Mouse (Mus musculus): ENCODE results near the gene Cdca4. TPM values are rescaled to one million over a fixed set of nuclear protein-coding genes. Genes with fewer than 3 reads are reported as not detected.

Gene Cdca4
- polyA plus RNA-seq, 1 experiment from 2014 or later = 56.6 TPM

GRCm38 (mm10) chr12:112810092-112810885, 18.9 kb downstream of the Cdca4 start:
- no peak for ATAC-seq (replicated peaks; ENCODE audit: low FRiP score, low read depth)
- peak overlapping the region; percentile 62; the same call in 1 of the 2 replicates for H3K9ac ChIP-seq (ENCODE audit: low read depth, low read length)

DNA sequence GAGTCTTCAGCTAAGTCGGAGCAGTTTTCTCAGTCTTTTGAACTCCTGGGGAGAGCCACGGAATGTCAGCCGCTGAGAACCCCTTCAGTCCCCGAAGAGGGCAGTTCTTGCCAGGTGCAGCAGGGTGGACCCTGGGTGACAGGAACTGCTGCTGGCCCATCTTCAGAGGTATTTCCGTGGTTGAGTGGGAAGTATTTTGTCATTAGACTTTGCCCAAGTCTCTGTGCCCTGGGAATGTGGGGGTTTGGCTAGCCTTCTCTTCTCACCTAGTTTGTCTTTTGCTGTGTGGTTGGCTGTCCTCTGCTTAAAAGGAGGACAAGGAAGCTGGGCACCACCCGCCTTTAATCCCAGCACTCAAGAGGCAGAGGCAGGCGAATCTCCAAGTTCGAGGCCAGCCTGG, 19.6 kb downstream of the Cdca4 start:
- no peak for DNase-seq (ENCODE audit: low spot score)
- H3K36me3 ChIP-seq (ENCODE audit: insufficient read depth, low read length) = peaks cover 6% of the 10 kb centered on the region; the same call in 1 of the 2 replicates
- H3K9ac ChIP-seq (ENCODE audit: low read depth, low read length) = peak overlapping the region; percentile 62
- 22% methylated on average over 8 of the region's 8 CpGs for WGBS
- ATAC-seq (replicated peaks; ENCODE audit: low FRiP score, low read depth) = no peak
- peak overlapping the region; percentile 60 for H3K4me3 ChIP-seq (replicated peaks; ENCODE audit: low read depth, low read length)
- H3K27ac ChIP-seq = peak overlapping the region; percentile 72
- no peaks in the 10 kb centered on the region for H3K9me3 ChIP-seq (replicated peaks; ENCODE audit: low read length)
- no peak for TF ChIP-seq CTCF (IDR thresholded peaks at IDR 0.05; ENCODE audit: low read depth)
- peaks cover 7% of the 10 kb centered on the region for H3K4me1 ChIP-seq (replicated peaks; ENCODE audit: insufficient read depth, low read length)
- peak overlapping the region; percentile 94 for H3K4me2 ChIP-seq (ENCODE audit: low read length)
- H3K27me3 ChIP-seq (ENCODE audit: insufficient read depth, low read length) = no peaks in the 10 kb centered on the region

More at GRCm38 (mm10) chr12:112810092-112810885, 18.9 kb downstream of the Cdca4 start:
- H3K27me3 ChIP-seq (ENCODE audit: insufficient read depth, low read length) = no peaks in the 10 kb centered on the region
- 66% methylated on average over 19 of the region's 19 CpGs for WGBS
- H3K4me2 ChIP-seq (ENCODE audit: low read length) = peak overlapping the region; percentile 94
- H3K9me3 ChIP-seq (replicated peaks; ENCODE audit: low read length) = no peaks in the 10 kb centered on the region
- no peak overlapping the region for H3K4me3 ChIP-seq (replicated peaks; ENCODE audit: low read depth, low read length)
- TF ChIP-seq CTCF (IDR thresholded peaks at IDR 0.05; ENCODE audit: low read depth) = no peak
- H3K4me1 ChIP-seq (replicated peaks; ENCODE audit: insufficient read depth, low read length) = peaks cover 7% of the 10 kb centered on the region
- H3K27ac ChIP-seq = 0 out of 2 replicates have a peak overlapping the region, but pooled peaks have one; percentile 72
- H3K36me3 ChIP-seq (ENCODE audit: insufficient read depth, low read length) = peaks cover 10% of the 10 kb centered on the region; the same call in 1 of the 2 replicates
- no peak for DNase-seq (ENCODE audit: low spot score)

- Histone ChIP-seq H3K9ac (ENCODE audit: low read depth, low read length) (peak within 1 kb of the TSS; percentile 62), H3K27me3 (ENCODE audit: insufficient read depth, low read length) (no peaks in the 10 kb centered on the region), H3K4me1 (replicated peaks; ENCODE audit: insufficient read depth, low read length) (peaks cover 7% of the 10 kb centered on the region), H3K4me3 (replicated peaks; ENCODE audit: low read depth, low read length) (peak within 1 kb of the TSS; percentile 60), H3K36me3 (ENCODE audit: insufficient read depth, low read length) (peaks cover 3% of the 10 kb centered on the region; the same call in 1 of the 2 replicates), H3K9me3 (replicated peaks; ENCODE audit: low read length) (no peaks in the 10 kb centered on the region), H3K27ac (peak within 1 kb of the TSS; percentile 72), H3K4me2 (ENCODE audit: low read length) (peak within 1 kb of the TSS; percentile 94)
- WGBS = 1% methylated on average over 61 of the region's 64 CpGs
- TF ChIP-seq CTCF (IDR thresholded peaks at IDR 0.05; ENCODE audit: low read depth) = peak; percentile 65
- ATAC-seq (replicated peaks; ENCODE audit: low FRiP score, low read depth) (peak; percentile 89), DNase-seq (ENCODE audit: low spot score) (peak; percentile 93)
These were observed 20.4 kb downstream of the Cdca4 start, which contains the start of gene Clba1 for GRCm38 (mm10) chr12:112808587-112809364. Gene Clba1, plus strand, starts transcription at chr12:112808937.

- DNase-seq (ENCODE audit: low spot score) (no peak), ATAC-seq (replicated peaks; ENCODE audit: low FRiP score, low read depth) (peak; percentile 3; the same call in 1 of the 2 replicates)
- H3K36me3 ChIP-seq (ENCODE audit: insufficient read depth, low read length) = peaks cover 3% of the 10 kb centered on the region; the same call in 1 of the 2 replicates
- H3K4me3 ChIP-seq (replicated peaks; ENCODE audit: low read depth, low read length) = peak overlapping the region; percentile 60
- H3K9ac ChIP-seq (ENCODE audit: low read depth, low read length) = peak overlapping the region; percentile 62; the same call in 1 of the 2 replicates
- H3K27me3 ChIP-seq (ENCODE audit: insufficient read depth, low read length) = no peaks in the 10 kb centered on the region
- H3K4me2 ChIP-seq (ENCODE audit: low read length) = peak overlapping the region; percentile 94
- WGBS = 47% methylated on average over 5 of the region's 5 CpGs
- peaks cover 6% of the 10 kb centered on the region for H3K4me1 ChIP-seq (replicated peaks; ENCODE audit: insufficient read depth, low read length)
- no peaks in the 10 kb centered on the region for H3K9me3 ChIP-seq (replicated peaks; ENCODE audit: low read length)
- no peak overlapping the region for H3K27ac ChIP-seq
- TF ChIP-seq CTCF (IDR thresholded peaks at IDR 0.05; ENCODE audit: low read depth) = no peak
These were observed 21.0 kb downstream of the Cdca4 start for GRCm38 (mm10) chr12:112808212-112808586.

DNA sequence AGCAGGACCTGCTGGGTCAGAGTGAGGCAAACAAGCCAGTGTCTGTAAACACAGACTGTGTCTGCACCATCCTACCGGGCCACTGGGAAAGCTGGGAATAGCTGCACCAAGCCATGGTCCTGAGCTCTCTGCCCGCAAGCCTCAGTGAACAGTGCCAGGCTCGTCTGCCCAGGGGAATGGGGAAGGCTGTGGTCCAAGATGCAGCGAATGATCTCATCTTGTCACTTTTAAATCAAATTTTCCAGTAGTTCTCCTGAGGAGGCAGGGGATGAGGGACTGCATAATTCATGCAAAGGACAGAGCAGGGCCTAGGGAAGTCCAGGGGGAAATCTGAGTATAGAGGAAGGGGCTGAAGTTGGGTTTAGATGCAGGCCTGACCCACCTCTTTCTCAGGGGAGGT, 21.4 kb downstream of the Cdca4 start:
- H3K4me2 ChIP-seq (ENCODE audit: low read length) = no peak overlapping the region
- DNase-seq (ENCODE audit: low spot score) (no peak), ATAC-seq (replicated peaks; ENCODE audit: low FRiP score, low read depth) (no peak)
- TF ChIP-seq CTCF (IDR thresholded peaks at IDR 0.05; ENCODE audit: low read depth) = no peak
- 82% methylated on average over 4 of the region's 4 CpGs for WGBS
- H3K4me1 ChIP-seq (replicated peaks; ENCODE audit: insufficient read depth, low read length) = peaks cover 4% of the 10 kb centered on the region
- H3K9ac ChIP-seq (ENCODE audit: low read depth, low read length) = 0 out of 2 replicates have a peak overlapping the region, but pooled peaks have one; percentile 62
- H3K36me3 ChIP-seq (ENCODE audit: insufficient read depth, low read length) = peaks cover 1% of the 10 kb centered on the region; the same call in 1 of the 2 replicates
- H3K27ac ChIP-seq = no peak overlapping the region
- H3K9me3 ChIP-seq (replicated peaks; ENCODE audit: low read length) = no peaks in the 10 kb centered on the region
- no peaks in the 10 kb centered on the region for H3K27me3 ChIP-seq (ENCODE audit: insufficient read depth, low read length)
- no peak overlapping the region for H3K4me3 ChIP-seq (replicated peaks; ENCODE audit: low read depth, low read length)

- Histone ChIP-seq H3K27me3 (ENCODE audit: insufficient read depth, low read length) (no peaks in the 10 kb centered on the region), H3K4me1 (replicated peaks; ENCODE audit: insufficient read depth, low read length) (peaks cover 12% of the 10 kb centered on the region), H3K4me3 (replicated peaks; ENCODE audit: low read depth, low read length) (no peak overlapping the region), H3K27ac (no peak overlapping the region), H3K9ac (ENCODE audit: low read depth, low read length) (no peak overlapping the region), H3K4me2 (ENCODE audit: low read length) (no peak overlapping the region), H3K36me3 (ENCODE audit: insufficient read depth, low read length) (no peaks in the 10 kb centered on the region), H3K9me3 (replicated peaks; ENCODE audit: low read length) (no peaks in the 10 kb centered on the region)
- ATAC-seq (replicated peaks; ENCODE audit: low FRiP score, low read depth) = no peak
- no peak for TF ChIP-seq CTCF (IDR thresholded peaks at IDR 0.05; ENCODE audit: low read depth)
- no peak for DNase-seq (ENCODE audit: low spot score)
- WGBS = 71% methylated on average over 6 of the region's 6 CpGs
These were observed 23.2 kb downstream of the Cdca4 start for GRCm38 (mm10) chr12:112806044-112806443.
